Mouse (Mus musculus): ENCODE data around the gene Atp1a1. TPM values are rescaled to one million over a fixed set of nuclear protein-coding genes. Genes with fewer than 3 reads are reported as not detected.

Gene Atp1a1
- total RNA-seq, 1 experiment from 2014 or later = 554 TPM

DNA sequence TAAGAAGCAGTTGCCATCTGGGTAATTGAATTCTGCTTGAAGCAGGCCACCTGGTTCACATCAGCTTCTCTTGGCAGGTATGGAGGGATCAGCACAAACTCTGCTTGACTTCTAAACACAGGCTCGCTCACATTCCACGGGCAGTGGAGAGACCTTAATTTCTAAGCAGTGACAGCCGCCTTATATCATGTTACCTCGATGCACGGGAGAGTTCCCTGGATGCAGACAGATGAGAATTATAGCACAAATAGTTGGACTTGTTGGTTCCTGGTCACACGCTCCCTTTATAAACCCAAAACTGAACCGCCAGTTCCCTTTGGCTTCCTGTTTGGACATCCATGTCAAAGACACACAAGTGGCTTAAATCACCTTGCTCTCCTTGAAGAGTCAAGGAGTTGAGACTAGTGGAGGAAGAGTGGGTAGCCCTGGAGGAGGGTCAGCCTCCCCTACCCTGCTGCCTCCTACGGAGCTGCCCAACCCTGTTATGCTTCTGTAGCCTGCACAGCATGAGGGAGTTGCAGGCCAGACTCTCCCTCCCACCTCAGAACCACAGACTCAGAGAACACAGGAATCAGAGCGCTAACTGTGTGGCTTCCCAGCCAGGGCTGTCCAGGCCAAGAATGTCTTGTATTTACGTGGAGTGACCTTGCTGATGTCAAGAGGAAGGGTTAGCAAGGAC lies 7.5 kb upstream of the Atp1a1 start:
- DNase-seq = no peak

DNA sequence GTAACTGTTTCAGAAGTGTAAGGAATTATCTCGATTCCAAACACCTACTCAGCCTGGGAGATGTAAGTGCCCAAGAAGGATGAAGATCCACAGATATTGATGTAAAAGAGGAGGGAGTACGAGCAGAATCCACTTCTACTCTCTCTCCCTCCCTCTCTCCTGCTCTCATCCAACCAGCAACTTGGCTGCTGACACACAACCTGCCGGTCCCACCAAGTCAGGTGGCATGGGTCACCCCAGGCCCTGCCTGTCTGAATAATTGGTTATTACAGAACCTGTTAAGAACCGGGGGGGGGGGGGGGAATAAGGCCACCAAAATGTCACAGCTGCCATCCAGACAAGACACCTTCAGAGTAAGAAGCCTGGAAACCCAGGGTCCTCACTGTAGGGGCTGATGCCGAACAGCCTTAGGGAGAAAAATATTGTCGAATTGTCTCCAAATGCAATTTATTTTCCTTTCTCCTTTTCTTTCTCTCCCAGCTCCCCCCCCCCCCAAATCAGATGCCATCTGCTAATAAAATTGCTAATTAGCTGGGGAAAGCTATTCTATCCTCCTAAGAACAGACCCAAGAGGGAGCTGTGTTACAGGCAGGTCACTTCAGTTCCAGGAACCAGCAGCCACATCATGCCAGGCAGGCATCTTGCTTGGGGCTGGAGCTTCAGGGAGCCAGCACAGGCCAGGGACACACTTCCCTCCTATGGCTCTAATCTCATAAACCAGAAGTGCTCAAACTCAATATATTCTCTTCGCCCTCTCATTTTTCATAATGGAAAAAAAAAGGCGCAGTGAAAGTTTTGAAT lies 6.7 kb upstream of the Atp1a1 start:
- no peak for DNase-seq

DNA sequence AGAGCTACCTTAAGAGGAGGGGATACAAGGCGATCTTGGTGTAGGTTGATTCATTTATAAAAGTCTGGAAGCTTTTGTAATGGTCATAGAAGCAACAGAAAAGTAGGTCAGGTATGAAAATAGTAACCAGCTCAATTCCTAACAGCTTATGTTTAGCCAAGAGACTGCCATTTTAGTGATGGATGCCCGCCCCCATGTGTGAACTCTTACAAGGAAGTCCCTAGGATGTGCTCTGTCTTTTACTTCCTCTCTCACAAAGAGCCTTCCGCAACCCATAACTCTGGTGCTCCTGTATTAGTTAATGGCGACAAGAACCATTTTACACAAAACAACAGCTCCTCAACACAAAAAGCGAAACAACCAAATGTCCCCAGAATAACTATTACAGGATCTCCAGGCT lies 4.8 kb upstream of the Atp1a1 start:
- no peak for DNase-seq

DNA sequence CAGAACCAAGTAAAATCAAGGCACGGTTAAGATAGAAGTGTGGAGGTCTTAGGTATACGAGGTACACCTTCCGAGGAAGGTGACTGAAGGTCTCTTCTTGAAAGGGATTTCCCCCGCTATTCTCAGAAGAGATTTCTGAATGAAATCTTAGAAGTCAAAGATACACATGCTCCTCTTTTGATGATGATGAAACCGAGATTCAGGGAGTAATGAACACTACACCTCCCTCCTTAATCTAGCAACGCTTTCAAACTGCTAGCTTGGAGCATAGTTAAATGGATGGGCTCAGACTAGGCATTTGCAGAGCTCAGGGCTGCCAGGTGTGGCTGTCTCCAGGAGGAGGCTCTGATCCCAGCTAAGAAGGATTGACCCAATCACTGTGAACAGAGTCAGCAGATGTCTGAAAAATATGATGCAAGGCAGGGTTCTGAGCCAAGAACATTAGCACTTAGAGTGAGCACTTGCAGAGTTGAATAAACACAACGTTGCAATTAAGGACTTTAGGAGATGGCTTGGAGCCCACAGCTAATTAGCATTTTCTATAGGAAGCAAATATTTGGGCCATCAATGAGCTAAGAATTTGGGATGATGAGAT lies 2.5 kb upstream of the Atp1a1 start:
- DNase-seq = peak; percentile 32

DNA sequence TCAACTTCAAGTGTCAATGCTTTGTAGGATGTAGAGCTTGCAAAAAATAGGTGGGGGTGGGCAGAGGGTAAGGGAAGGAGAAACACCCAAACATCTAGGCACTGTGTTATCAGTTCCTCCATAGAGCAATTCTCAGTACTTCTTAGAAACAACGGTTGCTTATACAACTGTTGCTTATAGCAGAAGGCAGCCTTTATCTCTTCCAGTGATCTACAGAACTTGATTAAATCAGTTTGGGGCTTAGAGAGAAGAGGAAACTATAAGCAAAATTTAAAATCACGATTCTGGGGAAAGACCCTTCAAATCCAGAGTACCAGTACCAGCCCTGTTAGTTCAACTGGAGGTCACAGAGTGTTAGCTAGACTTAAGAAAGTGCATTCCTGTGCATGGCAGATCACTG lies 1.2 kb upstream of the Atp1a1 start:
- DNase-seq = no peak

DNA sequence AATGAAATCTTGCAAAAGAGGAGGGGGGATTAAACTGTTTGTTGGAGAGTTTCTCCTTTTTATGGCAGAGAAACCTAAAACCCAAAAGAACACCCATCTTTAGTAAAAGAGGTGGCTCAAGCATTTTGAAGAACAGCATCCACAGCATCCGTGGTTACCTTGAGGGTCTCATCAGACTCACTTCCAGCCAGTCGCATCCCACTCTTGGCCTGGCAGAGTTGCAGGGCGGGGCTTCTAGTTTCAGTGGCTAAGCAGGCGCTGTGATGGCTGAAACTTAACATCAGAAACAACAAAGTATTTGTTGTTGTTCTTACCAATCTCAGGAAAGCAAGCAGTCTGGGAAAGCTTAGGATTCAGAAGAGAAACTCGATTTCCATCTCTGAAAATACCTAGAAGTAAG lies 807 bp upstream of the Atp1a1 start:
- DNase-seq = no peak

DNA sequence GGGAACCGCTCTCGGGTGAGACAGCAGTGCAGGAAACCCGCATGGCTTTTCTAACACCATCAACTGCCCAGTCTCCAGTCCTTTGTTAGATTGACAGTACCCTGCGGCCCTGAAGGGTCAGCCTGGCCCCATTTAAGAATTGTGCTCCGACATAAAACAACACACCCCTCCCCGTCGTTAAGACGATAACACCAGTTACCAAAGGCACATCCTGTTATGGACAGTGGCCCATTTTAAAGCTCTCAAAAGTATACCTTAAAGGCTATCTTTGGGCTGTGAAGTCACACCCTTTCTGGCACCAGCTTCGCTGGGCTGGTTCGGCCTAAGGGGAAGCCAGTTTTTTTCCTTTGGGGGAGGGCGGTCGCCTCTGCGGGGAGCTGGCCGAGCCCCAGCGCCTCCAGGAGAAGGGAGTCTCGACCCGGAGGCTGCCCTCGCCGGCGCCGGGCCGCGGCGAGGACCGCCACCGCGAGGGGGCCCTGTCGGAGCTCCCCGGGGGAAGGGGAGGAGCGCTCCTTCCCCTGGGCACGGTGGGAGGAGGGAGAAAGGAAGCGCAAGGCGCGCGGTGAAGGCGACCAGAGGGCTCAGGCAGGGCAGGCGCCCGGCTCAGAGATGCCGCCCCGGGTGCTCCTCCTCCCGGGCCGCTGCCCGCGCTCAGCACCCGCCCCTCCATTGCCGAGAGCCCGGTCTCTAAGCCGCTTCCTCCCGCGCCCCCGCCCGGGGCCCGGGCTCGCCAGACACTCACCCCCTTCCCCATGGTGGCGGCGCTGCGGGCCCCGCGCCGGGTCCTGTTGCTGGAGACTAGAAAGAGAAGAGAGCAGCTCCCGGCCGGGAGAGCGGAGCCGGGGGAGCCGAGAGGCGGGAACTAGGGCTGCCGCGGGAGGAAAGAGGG lies 579 bp downstream of the Atp1a1 start:
- DNase-seq = peak; percentile 89

DNA sequence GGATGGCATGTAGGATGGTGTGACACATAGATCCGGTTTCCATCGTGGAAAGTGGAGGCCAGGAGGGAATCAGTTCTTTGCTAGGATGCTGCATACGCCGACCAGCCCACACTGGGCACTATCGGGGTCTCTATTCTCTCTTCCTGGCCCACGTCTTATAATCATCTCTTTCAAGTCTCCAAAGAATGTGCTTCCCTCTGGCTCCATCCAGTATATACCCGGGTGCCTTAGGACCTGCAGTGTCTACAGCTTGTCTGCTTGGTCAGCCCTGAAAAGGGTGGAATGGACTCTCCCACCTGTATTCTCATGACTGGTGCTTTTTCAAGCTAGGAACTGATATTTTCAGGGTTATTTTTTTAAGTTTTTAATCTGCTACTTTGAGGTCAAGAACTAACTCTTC lies 1.3 kb downstream of the Atp1a1 start:
- DNase-seq = no peak

DNA sequence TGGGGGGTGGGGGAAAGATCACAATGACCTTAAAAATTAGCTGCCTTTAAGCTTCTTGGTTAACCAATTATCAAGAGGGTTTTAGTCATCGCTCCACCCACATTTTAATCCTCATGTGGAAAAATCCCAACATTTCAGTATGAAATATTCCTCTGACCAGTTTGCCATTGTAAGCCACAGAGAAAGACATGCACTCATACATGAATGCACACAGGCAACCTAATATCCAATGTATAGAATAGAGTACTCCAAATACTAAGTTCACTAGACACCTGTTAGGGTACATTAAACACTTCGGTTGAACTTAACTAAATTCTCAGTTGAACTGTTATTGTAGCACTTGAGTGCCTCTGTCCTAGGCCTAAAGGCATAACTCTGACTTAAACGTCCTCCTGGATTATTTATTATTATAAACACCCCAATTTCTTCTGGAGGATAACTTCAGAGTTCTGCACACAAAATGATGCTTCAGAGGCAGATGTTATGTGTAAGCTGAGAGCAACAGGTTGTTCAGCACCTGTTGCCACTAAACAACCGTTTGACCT lies 1.9 kb downstream of the Atp1a1 start:
- DNase-seq = no peak

DNA sequence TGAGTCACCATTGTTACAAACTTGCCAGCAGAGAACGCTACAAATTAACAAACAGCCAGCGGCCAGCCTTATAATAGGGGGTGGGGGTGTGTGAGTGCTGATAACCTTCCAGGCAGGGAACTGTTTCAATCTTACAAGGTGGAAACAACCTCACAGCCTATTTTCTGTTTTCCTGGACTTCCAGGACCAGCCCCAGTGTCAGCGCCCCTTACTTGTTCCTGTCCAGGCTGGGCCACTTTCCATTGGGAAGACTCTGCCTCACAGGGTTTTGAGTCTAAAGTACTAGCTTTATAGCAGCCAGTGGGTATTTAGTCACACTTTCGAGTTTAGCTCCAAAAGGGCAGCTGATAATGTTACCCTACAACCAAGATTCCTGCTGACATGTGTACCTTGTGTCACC lies 2.8 kb downstream of the Atp1a1 start:
- DNase-seq = peak; percentile 33

DNA sequence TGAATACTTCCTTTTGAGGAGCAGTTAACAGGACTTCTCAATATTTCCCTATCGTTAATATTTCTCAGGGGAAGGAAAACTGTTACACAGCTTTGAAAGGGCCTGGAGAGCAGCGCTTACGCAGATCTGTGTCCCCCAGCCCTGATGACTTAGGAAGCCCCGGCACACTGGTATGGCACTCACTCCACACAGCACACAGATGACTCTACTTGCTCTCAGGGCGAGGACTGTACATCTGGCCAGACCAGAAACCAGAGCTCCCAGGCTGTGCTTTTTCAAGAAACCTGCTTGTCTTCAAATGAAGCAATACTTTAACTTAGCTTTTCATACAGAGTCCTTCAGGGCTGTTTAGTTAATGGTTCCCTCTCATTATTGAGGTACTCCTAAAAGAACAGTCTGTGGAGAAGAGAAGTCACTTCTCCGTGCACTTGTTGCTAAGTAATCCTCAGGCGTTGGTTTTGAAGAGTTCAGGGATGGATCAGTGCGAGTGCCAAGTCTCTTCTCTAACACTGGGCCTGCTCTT lies 3.4 kb downstream of the Atp1a1 start:
- no peak for DNase-seq

DNA sequence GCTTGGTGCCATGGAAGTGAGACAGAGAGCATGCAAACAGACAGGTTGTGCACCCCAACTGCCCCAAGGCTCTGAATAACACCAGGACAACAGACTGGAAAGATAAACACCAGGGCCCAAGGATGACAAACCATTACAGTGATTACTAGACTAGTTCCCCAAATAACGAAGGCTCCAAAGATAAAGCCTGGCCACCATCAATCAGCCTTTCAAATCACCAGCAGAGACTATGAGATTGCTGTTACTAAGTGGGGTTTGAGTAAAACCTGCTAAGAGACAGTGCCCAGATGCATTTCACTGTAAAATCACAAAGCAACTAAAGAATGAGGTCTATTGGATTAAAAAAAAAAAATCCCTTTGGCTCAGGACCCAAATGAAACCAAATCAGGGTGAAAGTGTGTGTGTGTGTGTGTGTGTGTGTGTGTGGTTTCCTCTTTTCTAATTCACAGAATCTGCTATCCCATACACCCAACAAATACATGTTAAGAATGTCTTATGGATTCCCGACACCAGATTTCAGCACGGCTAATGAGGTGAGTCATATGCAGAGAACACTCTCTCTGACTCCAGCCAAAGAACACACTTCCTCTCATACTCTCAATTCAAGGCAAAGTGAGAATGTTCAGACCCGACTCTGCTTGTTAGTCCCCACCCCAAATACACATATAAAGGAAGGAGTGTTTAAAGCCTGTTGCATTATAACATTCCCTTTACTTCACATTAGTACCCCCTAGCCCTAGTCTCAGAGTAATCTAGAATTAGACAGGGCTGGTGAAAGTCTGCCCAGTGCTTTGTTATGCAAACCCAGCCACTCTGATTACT lies 4.4 kb downstream of the Atp1a1 start:
- DNase-seq = no peak

DNA sequence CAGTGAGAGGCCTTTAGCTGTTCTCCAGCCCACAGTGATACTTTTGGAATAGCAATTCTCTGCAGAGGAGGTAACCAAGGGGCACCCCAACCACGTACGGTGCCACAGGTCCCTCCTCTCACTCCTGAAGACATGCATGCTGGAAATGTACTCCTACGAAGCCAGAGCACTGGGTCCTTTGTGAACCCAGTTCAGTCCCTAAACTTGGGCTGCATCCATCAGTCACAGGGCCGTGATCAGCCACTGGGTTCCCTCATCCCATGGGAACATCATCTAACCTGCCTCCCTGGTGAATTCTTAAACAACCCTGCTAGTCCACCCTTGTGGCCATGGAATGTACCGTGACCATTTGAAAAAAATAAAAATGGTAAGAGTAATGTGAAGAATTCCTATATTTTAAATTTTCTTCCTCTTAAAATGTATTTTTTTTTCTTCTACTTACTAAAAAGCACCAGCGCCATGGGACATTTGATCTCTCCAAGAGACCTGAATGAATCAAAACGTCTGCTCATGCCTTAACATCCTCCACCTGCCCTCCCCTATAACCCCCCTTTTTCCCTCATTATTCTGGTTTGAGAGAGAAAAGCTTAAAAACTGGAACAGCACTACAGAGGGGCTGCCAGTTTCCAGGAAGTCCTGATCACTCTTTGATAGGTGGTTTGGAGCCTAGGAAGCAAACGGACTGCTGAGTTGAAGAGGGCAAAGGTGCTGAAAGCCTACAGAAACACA lies 5.1 kb downstream of the Atp1a1 start:
- no peak for DNase-seq

DNA sequence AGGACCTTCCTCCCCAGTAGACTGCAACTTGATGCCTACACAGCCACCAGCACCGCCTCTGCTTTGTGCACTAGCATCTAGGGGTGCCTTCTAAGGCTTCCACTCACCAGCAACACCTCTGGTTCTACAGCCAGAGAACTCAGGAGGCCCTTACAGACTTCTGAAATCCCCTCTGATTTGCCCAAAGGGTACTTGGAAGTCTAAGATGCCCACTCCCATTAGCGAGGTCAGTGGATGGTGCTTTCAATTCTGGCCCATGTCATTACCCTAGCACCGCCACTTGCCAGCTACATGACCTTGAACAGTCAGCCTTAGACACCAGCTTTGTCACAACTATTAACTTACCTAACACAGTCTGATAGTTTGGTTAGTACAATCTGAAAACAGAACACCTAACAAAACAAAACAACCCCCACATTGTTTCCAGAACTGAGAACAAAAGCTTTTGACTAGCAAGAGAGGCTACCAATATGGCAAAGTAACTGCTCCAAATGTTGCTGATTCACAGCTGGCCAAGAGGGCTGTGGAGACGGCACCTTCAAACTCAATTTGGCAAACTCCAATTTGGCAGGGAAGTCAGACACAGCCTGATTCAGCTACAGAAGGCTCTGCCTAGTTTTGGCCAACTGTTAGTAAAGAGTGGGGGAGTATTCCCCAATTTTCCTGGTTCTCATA lies 6.1 kb downstream of the Atp1a1 start:
- DNase-seq = peak; percentile 37

DNA sequence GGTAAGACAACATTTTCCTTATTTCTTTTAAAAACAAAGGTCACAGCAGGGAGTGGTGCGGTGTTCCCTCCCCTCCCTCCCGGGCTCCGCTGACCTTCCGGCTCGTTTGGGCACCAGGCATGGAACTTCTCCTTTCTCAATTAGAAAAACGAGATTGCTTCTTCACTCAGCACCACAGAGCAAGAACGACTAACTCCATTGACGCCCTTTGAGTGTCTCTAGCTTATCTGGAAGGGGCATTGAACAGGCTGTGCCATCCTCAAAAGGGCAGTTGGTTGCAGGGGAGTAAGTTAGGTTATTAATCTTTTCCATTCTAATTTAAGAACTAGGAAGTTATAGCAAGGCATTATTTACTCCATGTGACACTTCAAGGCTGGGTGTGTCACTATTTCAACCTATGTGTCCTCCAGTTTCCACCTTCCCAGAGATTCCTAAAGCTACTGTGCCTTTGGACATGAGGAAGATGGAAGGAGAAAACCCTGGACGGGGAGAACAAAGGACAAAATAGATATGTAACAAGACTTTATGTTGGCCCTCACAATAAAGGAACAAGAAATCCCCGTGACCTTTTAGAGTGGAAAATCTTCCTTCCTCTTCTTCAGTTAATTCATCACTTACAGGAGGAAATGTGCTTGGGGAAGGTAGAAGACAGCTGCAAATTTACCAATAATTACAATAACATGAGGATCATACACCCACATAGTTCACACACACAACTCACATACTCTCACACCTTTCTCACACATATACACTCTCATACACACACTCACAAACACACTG lies 7.0 kb downstream of the Atp1a1 start:
- DNase-seq = peak; percentile 59

DNA sequence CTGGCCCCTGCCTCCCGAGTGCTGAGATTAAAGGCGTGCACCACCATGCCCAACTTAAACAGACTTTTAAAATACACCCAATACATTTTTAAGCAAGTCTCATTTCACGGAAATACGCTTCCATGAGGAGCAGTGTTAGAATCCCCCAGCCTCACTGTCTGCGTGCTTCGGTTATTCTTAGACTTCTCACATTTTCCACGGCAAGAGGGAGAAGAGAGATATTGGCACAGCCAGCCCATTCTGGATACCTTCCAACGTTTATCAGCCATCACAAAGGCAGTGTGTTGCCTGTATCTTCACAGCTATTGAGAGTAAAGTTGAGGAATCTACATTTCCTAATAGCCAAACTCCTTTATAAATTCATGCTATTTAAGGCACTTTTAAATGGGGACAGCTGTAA lies 7.8 kb downstream of the Atp1a1 start:
- DNase-seq = peak; percentile 52

DNA sequence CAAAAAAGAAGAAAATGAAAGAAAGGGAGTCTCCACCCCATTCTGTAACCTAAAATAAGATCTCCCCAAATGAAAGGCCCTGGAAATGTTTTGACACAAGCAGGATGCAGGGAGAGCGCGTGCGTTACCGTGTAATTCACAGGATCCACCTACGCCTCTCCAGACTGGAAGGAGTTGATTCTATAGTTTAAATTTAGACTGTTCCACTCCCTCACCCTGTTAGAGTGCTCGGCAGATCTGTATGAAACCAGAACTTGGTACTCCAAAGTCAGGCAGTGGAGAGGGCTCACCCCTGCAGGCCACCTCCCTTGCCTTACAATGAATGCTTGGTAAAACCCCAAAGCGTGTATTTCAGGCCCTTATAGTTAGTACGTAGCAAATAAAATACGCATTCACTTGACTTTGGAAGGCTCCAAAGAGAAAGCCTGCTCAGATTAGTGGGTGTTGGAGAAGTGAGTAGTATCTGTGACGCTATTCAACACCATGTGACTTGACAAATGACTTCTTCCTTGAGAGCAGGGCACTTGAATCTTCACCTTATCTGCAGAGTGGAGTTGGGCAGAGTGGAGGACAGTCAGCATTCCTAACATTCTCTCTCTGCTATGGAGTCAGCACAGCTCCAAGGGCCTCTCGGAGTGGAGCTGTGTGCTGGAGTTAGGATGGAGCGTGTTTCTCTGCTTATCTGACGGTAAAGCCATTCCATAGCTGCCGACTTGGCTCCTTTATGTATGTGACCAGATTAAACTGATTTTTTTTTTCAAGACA lies 8.4 kb downstream of the Atp1a1 start:
- DNase-seq = no peak

DNA sequence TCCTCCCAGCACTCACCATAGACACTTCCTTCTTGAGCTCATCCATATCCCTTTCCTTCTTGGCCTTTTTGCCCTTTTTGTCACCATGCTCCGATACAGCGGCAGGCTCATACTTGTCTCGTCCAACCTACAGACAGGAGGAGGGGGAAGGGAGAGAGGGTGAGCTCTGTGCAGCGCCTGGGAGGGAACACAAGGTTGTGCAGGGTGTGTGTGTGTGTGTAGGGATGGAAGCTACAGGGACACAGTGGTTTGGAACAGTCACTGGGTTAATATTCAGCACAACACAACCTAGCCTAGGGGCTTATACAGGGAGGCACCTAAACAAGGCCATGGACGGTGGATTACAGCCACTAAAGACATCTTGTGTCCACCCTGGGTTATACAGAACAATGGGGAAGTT lies 9.5 kb downstream of the Atp1a1 start:
- DNase-seq = peak; percentile 2
